ENCODE assay signal across 17 mouse cellular contexts in the genomic region with DNA sequence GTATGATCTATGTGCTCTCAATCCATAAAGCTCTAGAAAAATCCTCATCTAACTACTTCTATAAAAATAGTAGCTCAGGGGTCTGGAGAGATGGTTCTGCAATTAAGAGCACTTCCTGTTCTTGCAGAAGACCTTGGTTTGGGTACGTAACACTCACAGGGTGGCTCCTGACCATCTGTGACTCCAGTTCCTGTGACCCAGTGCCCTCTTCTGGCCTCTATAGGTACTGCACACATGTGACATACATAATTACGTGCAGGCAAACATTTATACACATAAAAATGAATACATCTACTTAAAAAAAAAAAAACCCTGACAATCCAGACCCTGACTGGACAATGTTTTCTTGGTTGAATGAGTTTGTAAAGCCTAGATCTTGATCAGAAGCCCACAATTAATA.
A peak's percentile ranks its signal among the peaks of the same experiment; 100 is the strongest.
DNase-seq lines count a peak whose midpoint lies in the region; ATAC-seq and TF ChIP-seq lines count a peak whose summit lies in the region.
"Had no signal": no experiment of that assay in that cellular context is flagged by ENCODE, and none has a peak within 500 bp of the region (broad histone marks: within the 10 kb centered on the region; RNA-seq: fewer than 3 reads in every experiment).

No protein-coding gene starts in this region.

- H3K27ac ChIP-seq in intestine, postnatal 0 days (ENCODE audit: low read depth, low read length): no peak overlapping the region
- H3K27ac ChIP-seq in intestine, embryonic 15.5 days: no peak overlapping the region
- no peak overlapping the region for H3K27ac ChIP-seq in lung, postnatal 0 days (ENCODE audit: low read length)
- H3K27ac ChIP-seq: embryonic facial prominence, embryonic 15.5 days; forebrain, embryonic 12.5 days; gastrocnemius, adult 2 months; liver, embryonic 15.5 days; neural tube, embryonic 13.5 days had no signal

- no peak overlapping the region for H3K4me2 ChIP-seq in intestine, postnatal 0 days (replicated peaks; ENCODE audit: low read depth)
- no peak overlapping the region for H3K4me2 ChIP-seq in intestine, embryonic 15.5 days (replicated peaks)
- no peak overlapping the region for H3K4me2 ChIP-seq in lung, postnatal 0 days (replicated peaks; ENCODE audit: low read depth, low read length)
- H3K4me2 ChIP-seq: embryonic facial prominence, embryonic 15.5 days; forebrain, embryonic 12.5 days; heart, embryonic 11.5 days; liver, embryonic 15.5 days; neural tube, embryonic 13.5 days had no signal

- no peaks in the 10 kb centered on the region for H3K36me3 ChIP-seq in intestine, postnatal 0 days (ENCODE audit: control insufficient read depth, insufficient read depth)
- H3K36me3 ChIP-seq in intestine, embryonic 15.5 days: no peaks in the 10 kb centered on the region
- no peaks in the 10 kb centered on the region for H3K36me3 ChIP-seq in lung, postnatal 0 days (ENCODE audit: insufficient read depth, low read length)
- H3K36me3 ChIP-seq: embryonic facial prominence, embryonic 15.5 days; forebrain, embryonic 12.5 days; liver, embryonic 15.5 days; neural tube, embryonic 13.5 days had no signal

- no peaks in the 10 kb centered on the region for H3K4me1 ChIP-seq in intestine, postnatal 0 days (replicated peaks; ENCODE audit: control insufficient read depth, insufficient read depth, low read length)
- no peaks in the 10 kb centered on the region for H3K4me1 ChIP-seq in intestine, embryonic 15.5 days (replicated peaks)
- no peaks in the 10 kb centered on the region for H3K4me1 ChIP-seq in lung, postnatal 0 days (ENCODE audit: insufficient read depth, low read depth, low read length)
- H3K4me1 ChIP-seq: embryonic facial prominence, embryonic 15.5 days; forebrain, embryonic 12.5 days; liver, embryonic 15.5 days; neural tube, embryonic 13.5 days had no signal

- peak; percentile 4 for DNase-seq in adrenal gland, postnatal 14 days
- DNase-seq in adrenal gland, adult 18-20 months (ENCODE audit: low spot score in 2 of 2): no peak
- DNase-seq in lung, postnatal 0 days (ENCODE audit: low spot score): no peak
- no peak for DNase-seq in lung, postnatal 10 days
- DNase-seq in c-Kit-positive CD71-positive TER-119-positive erythroid progenitor cells, embryonic 14.5 days (ENCODE audit: low spot score): no peak
- DNase-seq: cerebellum, postnatal 36 days; gastrocnemius, adult 2 months; heart, postnatal 36 days; right cerebral cortex, postnatal 4 days had no signal

- no peaks in the 10 kb centered on the region for H3K9me3 ChIP-seq in intestine, postnatal 0 days (ENCODE audit: control insufficient read depth)
- no peaks in the 10 kb centered on the region for H3K9me3 ChIP-seq in intestine, embryonic 15.5 days
- H3K9me3 ChIP-seq in lung, postnatal 0 days (ENCODE audit: low read length): no peaks in the 10 kb centered on the region
- H3K9me3 ChIP-seq: embryonic facial prominence, embryonic 15.5 days; forebrain, embryonic 12.5 days; liver, embryonic 15.5 days; neural tube, embryonic 13.5 days had no signal

- TF ChIP-seq EP300 in lung, postnatal 0 days (IDR thresholded peaks at IDR 0.05): no peak

- TF ChIP-seq CTCF in intestine, postnatal 0 days (IDR thresholded peaks at IDR 0.05; ENCODE audit: low read depth): peak; percentile 29
- peak; percentile 16; the same call in 1 of the 2 replicates for TF ChIP-seq CTCF in lung, postnatal 0 days (IDR thresholded peaks at IDR 0.05)

- no peak overlapping the region for H3K4me3 ChIP-seq in intestine, postnatal 0 days (ENCODE audit: low read depth, low read length)
- no peak overlapping the region for H3K4me3 ChIP-seq in intestine, embryonic 15.5 days (replicated peaks)
- no peak overlapping the region for H3K4me3 ChIP-seq in lung, postnatal 0 days (ENCODE audit: low read depth, low read length)
- H3K4me3 ChIP-seq: embryonic facial prominence, embryonic 15.5 days; forebrain, embryonic 12.5 days; gastrocnemius, adult 2 months; liver, embryonic 15.5 days; neural tube, embryonic 13.5 days had no signal

- 86% methylated on average over 2 of the region's 2 CpGs for WGBS in intestine, postnatal 0 days
- WGBS in intestine, embryonic 15.5 days: 83% methylated on average over 2 of the region's 2 CpGs
- 75% methylated on average over 2 of the region's 2 CpGs for WGBS in lung, postnatal 0 days

- no peak for ATAC-seq in intestine, postnatal 0 days
- no peak for ATAC-seq in intestine, embryonic 15.5 days
- ATAC-seq in lung, postnatal 0 days: no peak
- ATAC-seq in granulocyte monocyte progenitor cell, adult 5-6 weeks (replicated peaks; ENCODE audit: poor library complexity, severe bottlenecking): peak; percentile 14; the same call in 1 of the 2 replicates

- no peak overlapping the region for H3K9ac ChIP-seq in intestine, postnatal 0 days (ENCODE audit: low read depth, low read length)
- no peak overlapping the region for H3K9ac ChIP-seq in intestine, embryonic 15.5 days
- H3K9ac ChIP-seq in lung, postnatal 0 days (replicated peaks; ENCODE audit: low read depth): no peak overlapping the region
- H3K9ac ChIP-seq: embryonic facial prominence, embryonic 15.5 days; forebrain, embryonic 12.5 days; liver, embryonic 15.5 days; neural tube, embryonic 13.5 days had no signal

- no peaks in the 10 kb centered on the region for H3K27me3 ChIP-seq in intestine, postnatal 0 days (replicated peaks; ENCODE audit: control insufficient read depth, insufficient read depth, low read length)
- no peaks in the 10 kb centered on the region for H3K27me3 ChIP-seq in intestine, embryonic 15.5 days (replicated peaks)
- no peaks in the 10 kb centered on the region for H3K27me3 ChIP-seq in lung, postnatal 0 days (replicated peaks; ENCODE audit: insufficient read depth, low read length)
- H3K27me3 ChIP-seq: embryonic facial prominence, embryonic 15.5 days; forebrain, embryonic 12.5 days; liver, embryonic 15.5 days; neural tube, embryonic 13.5 days had no signal
